Mouse (Mus musculus): Measurements from ENCODE around the gene Ric8b.

Gene Ric8b

DNA sequence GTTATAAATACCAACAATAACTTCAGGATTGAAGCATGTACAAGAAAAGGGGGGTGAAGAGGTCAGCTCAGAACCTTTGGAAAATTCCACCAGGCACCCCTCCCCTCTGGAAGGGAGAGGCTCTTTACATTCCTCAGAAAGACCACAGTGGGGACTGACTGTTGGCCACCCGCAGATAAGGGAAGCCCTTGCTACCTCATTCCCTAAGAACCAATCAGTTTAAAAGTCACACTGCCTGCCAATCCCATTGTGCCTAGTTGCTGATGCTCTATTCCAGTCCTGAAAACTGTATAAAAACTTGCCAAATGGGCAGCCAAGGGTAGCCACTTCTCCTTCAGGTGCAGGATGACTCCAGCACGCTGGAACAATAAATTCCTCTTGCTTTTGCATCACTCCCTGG is 137.5 kb downstream of the Ric8b start:
- DNase-seq (ENCODE audit: low spot score in 2 of 2) = no peak

All from frontal cortex, postnatal 36 days (tissue).